Mouse (Mus musculus) hindbrain, embryonic 16.5 days (tissue): ENCODE measurements around the gene Rtbdn. TPM values are rescaled to one million over a fixed set of nuclear protein-coding genes. Genes with fewer than 3 reads are reported as not detected.

Experiments
- ATAC-seq: fragments of 200-750 bp; cut with Nextera tagmentation; 2 replicates; pipeline ENCODE4 v1.8.0; 2017; ENCODE audit warnings: moderate TSS enrichment, moderate library complexity
- H3K27ac ChIP-seq: fragments of 300-500 bp; sonication (generic); 2 replicates; pipeline ENCODE4 v1.5.1; 2014; ENCODE audit warnings: low read depth, mild to moderate bottlenecking, control low read depth, low read length, moderate library complexity
- H3K27me3 ChIP-seq: fragments of 300-500 bp; sonication (generic); replicated peaks from 2 replicates; pipeline ENCODE4 v1.6.1; 2014; ENCODE audit warnings: low read length; ENCODE audit not compliant: control insufficient read depth, insufficient read depth
- H3K36me3 ChIP-seq: fragments of 300-500 bp; sonication (generic); 2 replicates; pipeline ENCODE4 v1.6.1; 2014; ENCODE audit warnings: mild to moderate bottlenecking, low read length, moderate library complexity, mixed read lengths; ENCODE audit not compliant: control insufficient read depth, insufficient read depth
- H3K4me1 ChIP-seq: fragments of 300-500 bp; sonication (generic); 2 replicates; pipeline ENCODE4 v1.6.1; 2014; ENCODE audit warnings: low read depth, low read length; ENCODE audit not compliant: control insufficient read depth, insufficient read depth
- H3K4me2 ChIP-seq: fragments of 300-500 bp; sonication (generic); 2 replicates; pipeline ENCODE4 v1.6.1; 2014; ENCODE audit warnings: mild to moderate bottlenecking, low read length, control low read depth, moderate library complexity
- H3K4me3 ChIP-seq: fragments of 300-500 bp; sonication (generic); 2 replicates; pipeline ENCODE4 v1.5.1; 2014; ENCODE audit warnings: mild to moderate bottlenecking, low read length, control low read depth, moderate library complexity
- H3K9ac ChIP-seq: fragments of 300-500 bp; sonication (generic); 2 replicates; pipeline ENCODE4 v1.6.1; 2014; ENCODE audit warnings: low read depth, mild to moderate bottlenecking, control low read depth, low read length, moderate library complexity
- H3K9me3 ChIP-seq: fragments of 300-500 bp; sonication (generic); 2 replicates; pipeline ENCODE4 v1.6.1; 2014; ENCODE audit warnings: mild to moderate bottlenecking, low read length, moderate library complexity; ENCODE audit not compliant: control insufficient read depth
- WGBS: fragments of 180-500 bp; shearing (Covaris S2); extraction: QIAGEN DNeasy Blood & Tissue Kit; methylation state at CpG from one replicate; pipeline ENCODE4 v1.1.7; 2014; 5-methylcytosine and 5-hydroxymethylcytosine counted together
- polyA plus RNA-seq: library from polyadenylated mRNA; unstranded; fragments of >200 nt; fragmentation: Nextera tagmentation; extraction: Ambion mirVana; gene quantifications from 2 replicates; pipeline ENCODE4 v1.2.1, GENCODE M21; 2015

Gene Rtbdn
- polyA plus RNA-seq, 1 experiment from 2014 or later: 3.0 TPM

GRCm38 (mm10) chr8:84913960-84914359 lies 32.8 kb upstream of the Rtbdn start:
- Histone ChIP-seq H3K27me3 (peaks cover 2% of the 10 kb centered on the region; the same call in 1 of the 2 replicates), H3K27ac (no peak overlapping the region), H3K9ac (no peak overlapping the region), H3K4me3 (no peak overlapping the region), H3K4me2 (no peak overlapping the region), H3K4me1 (peaks cover 2% of the 10 kb centered on the region; the same call in 1 of the 2 replicates), H3K36me3 (peaks cover 58% of the 10 kb centered on the region), H3K9me3 (no peaks in the 10 kb centered on the region)
- 24% methylated on average over 4 of the region's 4 CpGs for whole genome bisulfite sequencing
- no peak for ATAC-seq

GRCm38 (mm10) chr8:84915269-84915668 lies 31.5 kb upstream of the Rtbdn start:
- peaks cover 2% of the 10 kb centered on the region; the same call in 1 of the 2 replicates for H3K27me3 ChIP-seq

GRCm38 (mm10) chr8:84917781-84918180 lies 29.0 kb upstream of the Rtbdn start:
- 0 out of 2 replicates have a peak, but pooled peaks cover 2% of the 10 kb centered on the region for H3K4me1 ChIP-seq
- no peak overlapping the region for H3K27ac ChIP-seq
- no peaks in the 10 kb centered on the region for H3K9me3 ChIP-seq
- H3K4me3 ChIP-seq: no peak overlapping the region
- ATAC-seq: no peak
- 24% methylated on average over 20 of the region's 20 CpGs for WGBS
- no peak overlapping the region for H3K9ac ChIP-seq
- peaks cover 2% of the 10 kb centered on the region; the same call in 1 of the 2 replicates for H3K27me3 ChIP-seq
- H3K36me3 ChIP-seq: peaks cover 72% of the 10 kb centered on the region
- H3K4me2 ChIP-seq: no peak overlapping the region

More at GRCm38 (mm10) chr8:84915269-84915668, 31.5 kb upstream of the Rtbdn start:
- no peak for ATAC-seq
- H3K4me2 ChIP-seq: no peak overlapping the region
- no peaks in the 10 kb centered on the region for H3K9me3 ChIP-seq
- H3K4me1 ChIP-seq: 0 out of 2 replicates have a peak, but pooled peaks cover 2% of the 10 kb centered on the region
- H3K4me3 ChIP-seq: no peak overlapping the region
- WGBS: 91% methylated on average over 8 of the region's 8 CpGs
- no peak overlapping the region for H3K9ac ChIP-seq
- peaks cover 66% of the 10 kb centered on the region for H3K36me3 ChIP-seq
- no peak overlapping the region for H3K27ac ChIP-seq

- Histone ChIP-seq H3K9me3 (no peaks in the 10 kb centered on the region), H3K4me3 (no peak overlapping the region), H3K4me2 (no peak overlapping the region), H3K27ac (no peak overlapping the region), H3K4me1 (no peaks in the 10 kb centered on the region), H3K36me3 (peaks cover 71% of the 10 kb centered on the region), H3K27me3 (peaks cover 2% of the 10 kb centered on the region; the same call in 1 of the 2 replicates), H3K9ac (no peak overlapping the region)
- no peak for ATAC-seq
- 91% methylated on average over 15 of the region's 15 CpGs for WGBS
Observed at GRCm38 (mm10) chr8:84918646-84919045, 28.1 kb upstream of the Rtbdn start.

- Histone ChIP-seq H3K4me1 (no peaks in the 10 kb centered on the region), H3K4me3 (no peak overlapping the region), H3K27ac (no peak overlapping the region), H3K27me3 (no peaks in the 10 kb centered on the region; the same call in 1 of the 2 replicates), H3K9me3 (no peaks in the 10 kb centered on the region), H3K4me2 (no peak overlapping the region), H3K9ac (no peak overlapping the region), H3K36me3 (peaks cover 58% of the 10 kb centered on the region)
- no peak for ATAC-seq
- WGBS: 81% methylated on average over 2 of the region's 2 CpGs
Observed at GRCm38 (mm10) chr8:84921596-84921995, 25.2 kb upstream of the Rtbdn start.

GRCm38 (mm10) chr8:84925557-84925956 lies 21.2 kb upstream of the Rtbdn start:
- no peak overlapping the region for H3K4me2 ChIP-seq
- no peak for ATAC-seq
- no peak overlapping the region for H3K4me3 ChIP-seq
- no peak overlapping the region for H3K9ac ChIP-seq
- H3K9me3 ChIP-seq: no peaks in the 10 kb centered on the region
- peaks cover 6% of the 10 kb centered on the region for H3K4me1 ChIP-seq
- H3K27ac ChIP-seq: no peak overlapping the region
- H3K27me3 ChIP-seq: no peaks in the 10 kb centered on the region
- peaks cover 46% of the 10 kb centered on the region for H3K36me3 ChIP-seq
- WGBS: 75% methylated on average over 7 of the region's 7 CpGs

- H3K36me3 ChIP-seq: peaks cover 32% of the 10 kb centered on the region
- no peaks in the 10 kb centered on the region for H3K9me3 ChIP-seq
- peaks cover 6% of the 10 kb centered on the region for H3K4me1 ChIP-seq
- H3K4me3 ChIP-seq: no peak overlapping the region
- ATAC-seq: no peak
- no peaks in the 10 kb centered on the region for H3K27me3 ChIP-seq
- WGBS: 90% methylated on average over 1 of the region's 1 CpGs
- no peak overlapping the region for H3K4me2 ChIP-seq
- H3K9ac ChIP-seq: no peak overlapping the region
- no peak overlapping the region for H3K27ac ChIP-seq
Observed at GRCm38 (mm10) chr8:84927513-84927912, 19.3 kb upstream of the Rtbdn start.

- Histone ChIP-seq H3K4me2 (peak overlapping the region; percentile 54), H3K9ac (0 out of 2 replicates have a peak overlapping the region, but pooled peaks have one; percentile 37), H3K9me3 (no peaks in the 10 kb centered on the region), H3K27me3 (no peaks in the 10 kb centered on the region), H3K4me1 (peaks cover 8% of the 10 kb centered on the region), H3K27ac (no peak overlapping the region), H3K36me3 (peaks cover 26% of the 10 kb centered on the region), H3K4me3 (peak overlapping the region; percentile 32)
- WGBS: 3% methylated on average over 52 of the region's 52 CpGs
- peak; percentile 79 for ATAC-seq
Observed at GRCm38 (mm10) chr8:84928456-84929306, 18.1 kb upstream of the Rtbdn start.

- Histone ChIP-seq H3K4me2 (no peak overlapping the region), H3K4me3 (no peak overlapping the region), H3K27ac (no peak overlapping the region), H3K27me3 (no peaks in the 10 kb centered on the region), H3K36me3 (peaks cover 17% of the 10 kb centered on the region), H3K9ac (no peak overlapping the region), H3K4me1 (peaks cover 25% of the 10 kb centered on the region), H3K9me3 (no peaks in the 10 kb centered on the region)
- WGBS: 90% methylated on average over 13 of the region's 13 CpGs
- ATAC-seq: no peak
Observed at GRCm38 (mm10) chr8:84930582-84930981, 16.2 kb upstream of the Rtbdn start.
